Mouse (Mus musculus): Measurements from ENCODE around the gene Als2cr12. TPM values are rescaled to one million over a fixed set of nuclear protein-coding genes. Genes with fewer than 3 reads are reported as not detected.
"Not testable (repeated sequence)": the region's sequence is repeated elsewhere in the genome, so short reads cannot be mapped to it uniquely, and the experiment has no call there.

The Als2cr12 gene
- polyA plus RNA-seq, 1 experiment: not detected

- TF ChIP-seq POLR2A (IDR thresholded peaks at IDR 0.05; ENCODE audit: borderline replicate concordance, low read depth, low read length): no peak
- Histone ChIP-seq H3K4me3 (ENCODE audit: insufficient read depth, low read length) (no peak overlapping the region), H3K27ac (ENCODE audit: insufficient read depth, low read depth, low read length) (no peak overlapping the region)
Measured at GRCm38 (mm10) chr1:58668191-58668590, 27.6 kb downstream of the Als2cr12 start.

GRCm38 (mm10) chr1:58663365-58663764 is 32.4 kb downstream of the Als2cr12 start:
- H3K27ac ChIP-seq (ENCODE audit: insufficient read depth, low read depth, low read length); H3K4me3 ChIP-seq (ENCODE audit: insufficient read depth, low read length): not testable (repeated sequence)
- peaks cover 12% of the 10 kb centered on the region for H3K4me1 ChIP-seq (ENCODE audit: control insufficient read depth, insufficient read depth, low read length)

More at GRCm38 (mm10) chr1:58668191-58668590, 27.6 kb downstream of the Als2cr12 start:
- H3K4me1 ChIP-seq (ENCODE audit: control insufficient read depth, insufficient read depth, low read length): peaks cover 17% of the 10 kb centered on the region

GRCm38 (mm10) chr1:58662671-58663070 is 33.1 kb downstream of the Als2cr12 start:
- H3K4me3 ChIP-seq (ENCODE audit: insufficient read depth, low read length); H3K27ac ChIP-seq (ENCODE audit: insufficient read depth, low read depth, low read length): not testable (repeated sequence)
- peaks cover 12% of the 10 kb centered on the region for H3K4me1 ChIP-seq (ENCODE audit: control insufficient read depth, insufficient read depth, low read length)

DNA sequence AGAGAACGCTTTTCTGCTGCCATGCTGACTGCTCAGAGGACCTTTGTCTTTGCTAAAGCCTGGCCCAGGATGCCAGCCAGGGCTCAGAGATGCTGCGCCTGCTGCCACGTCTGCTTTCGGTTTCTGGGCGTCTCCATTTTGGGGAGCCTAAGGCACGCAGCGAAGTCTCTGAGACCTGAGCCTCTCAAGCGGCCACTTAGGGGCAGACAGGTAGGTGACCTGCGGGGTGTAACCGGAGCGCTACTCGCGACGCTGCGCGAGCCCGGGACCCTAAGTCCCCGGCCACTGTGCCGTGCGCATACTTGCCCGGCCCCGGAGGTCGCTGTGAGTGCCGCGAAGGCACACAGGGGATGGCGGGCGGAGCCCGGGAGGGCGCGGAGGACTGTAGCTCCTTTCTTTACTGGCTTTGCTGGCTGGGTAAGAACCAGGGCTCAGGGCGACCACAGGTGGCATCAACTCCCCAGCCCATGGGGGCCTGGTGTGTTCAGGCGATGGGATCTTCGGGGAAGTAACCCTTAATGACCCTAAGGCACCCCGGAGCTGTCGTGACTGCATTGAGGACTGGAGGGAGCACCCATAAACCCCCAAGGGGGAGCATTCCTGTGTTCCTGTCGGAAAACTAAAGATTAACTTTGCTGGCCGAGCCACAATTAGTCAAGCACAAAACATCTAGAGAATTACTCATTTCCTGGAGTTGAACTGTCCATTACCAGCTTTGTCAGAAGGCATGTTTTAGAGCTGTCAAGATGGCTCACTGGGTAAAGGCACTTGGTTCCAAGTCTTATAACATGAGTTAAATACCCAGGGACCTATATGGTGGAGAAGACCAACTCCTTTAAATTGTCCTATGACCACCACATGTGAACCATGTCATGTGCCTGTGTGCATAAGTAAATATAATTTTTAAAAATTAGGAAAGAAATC is 43.0 kb downstream of the Als2cr12 start:
- TF ChIP-seq CTCF (IDR thresholded peaks at IDR 0.05; ENCODE audit: low read depth, low read length) (no peak), POLR2A (IDR thresholded peaks at IDR 0.05; ENCODE audit: borderline replicate concordance, low read depth, low read length) (no peak)
- H3K4me1 ChIP-seq (ENCODE audit: control insufficient read depth, insufficient read depth, low read length): peaks cover 3% of the 10 kb centered on the region
- H3K27ac ChIP-seq (ENCODE audit: insufficient read depth, low read depth, low read length): peak overlapping the region; percentile 48
- H3K4me3 ChIP-seq (ENCODE audit: insufficient read depth, low read length): peak overlapping the region; percentile 69

DNA sequence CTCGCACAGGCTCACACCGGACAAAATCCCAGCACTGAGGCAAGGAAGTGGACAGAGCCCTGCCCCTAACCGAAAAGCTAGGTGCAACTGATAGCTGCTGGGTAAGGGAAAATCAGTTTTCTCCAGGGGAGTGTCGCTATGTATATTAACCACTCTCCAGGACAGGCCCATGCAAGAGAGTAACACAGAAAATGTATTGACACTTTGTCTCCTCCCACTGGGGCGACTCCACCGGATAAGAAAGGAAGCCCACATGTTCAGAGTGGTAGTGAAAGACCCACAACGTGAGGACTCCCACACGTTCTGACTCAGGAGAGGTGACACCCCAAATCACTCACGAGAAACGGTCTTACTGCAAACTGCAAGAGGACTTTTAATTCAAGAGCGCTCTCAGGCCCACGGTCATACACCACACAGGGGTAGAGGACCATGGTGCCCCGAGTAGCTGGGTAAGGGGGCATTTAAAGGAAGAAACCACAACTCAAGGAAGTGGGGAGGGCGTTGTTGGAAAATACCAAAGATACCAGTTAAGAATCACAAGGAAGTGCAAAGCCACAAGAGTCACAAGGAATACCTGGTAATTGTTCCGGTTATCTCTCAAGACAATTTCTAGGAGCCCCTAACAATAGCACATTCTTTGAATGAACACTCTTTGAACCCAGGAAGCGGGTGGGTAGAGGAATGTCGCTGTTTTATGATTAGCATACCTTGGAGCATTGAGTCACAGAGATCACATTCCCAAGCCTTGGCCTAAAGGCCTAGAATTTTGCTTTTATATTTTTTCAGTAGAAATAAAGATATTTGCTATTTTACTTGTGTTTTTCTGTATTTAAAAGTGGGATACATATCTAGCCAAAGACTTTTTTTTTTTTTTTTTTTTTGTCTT is 44.0 kb downstream of the Als2cr12 start:
- H3K4me1 ChIP-seq (ENCODE audit: control insufficient read depth, insufficient read depth, low read length): not testable (repeated sequence)
- Histone ChIP-seq H3K27ac (ENCODE audit: insufficient read depth, low read depth, low read length) (peak overlapping the region; percentile 48), H3K4me3 (ENCODE audit: insufficient read depth, low read length) (peak overlapping the region; percentile 69)

GRCm38 (mm10) chr1:58628847-58629246 is 66.9 kb downstream of the Als2cr12 start:
- not testable (repeated sequence) for H3K27ac ChIP-seq (ENCODE audit: insufficient read depth, low read depth, low read length); H3K4me3 ChIP-seq (ENCODE audit: insufficient read depth, low read length); H3K4me1 ChIP-seq (ENCODE audit: control insufficient read depth, insufficient read depth, low read length)

- TF ChIP-seq POLR2A (IDR thresholded peaks at IDR 0.05; ENCODE audit: borderline replicate concordance, low read depth, low read length) (no peak), CTCF (IDR thresholded peaks at IDR 0.05; ENCODE audit: low read depth, low read length) (no peak)
- no peak overlapping the region for H3K27ac ChIP-seq (ENCODE audit: insufficient read depth, low read depth, low read length)
- peaks cover 16% of the 10 kb centered on the region for H3K4me1 ChIP-seq (ENCODE audit: control insufficient read depth, insufficient read depth, low read length)
Measured at GRCm38 (mm10) chr1:58621996-58622748, 73.6 kb downstream of the Als2cr12 start.

GRCm38 (mm10) chr1:58621251-58621650 is 74.5 kb downstream of the Als2cr12 start:
- TF ChIP-seq POLR2A (IDR thresholded peaks at IDR 0.05; ENCODE audit: borderline replicate concordance, low read depth, low read length): no peak
- no peak for TF ChIP-seq CTCF (IDR thresholded peaks at IDR 0.05; ENCODE audit: low read depth, low read length)
- H3K27ac ChIP-seq (ENCODE audit: insufficient read depth, low read depth, low read length): no peak overlapping the region
- no peak overlapping the region for H3K4me3 ChIP-seq (ENCODE audit: insufficient read depth, low read length)
- peaks cover 22% of the 10 kb centered on the region for H3K4me1 ChIP-seq (ENCODE audit: control insufficient read depth, insufficient read depth, low read length)

More at GRCm38 (mm10) chr1:58621996-58622748, 73.6 kb downstream of the Als2cr12 start:
- no peak overlapping the region for H3K4me3 ChIP-seq (ENCODE audit: insufficient read depth, low read length)

DNA sequence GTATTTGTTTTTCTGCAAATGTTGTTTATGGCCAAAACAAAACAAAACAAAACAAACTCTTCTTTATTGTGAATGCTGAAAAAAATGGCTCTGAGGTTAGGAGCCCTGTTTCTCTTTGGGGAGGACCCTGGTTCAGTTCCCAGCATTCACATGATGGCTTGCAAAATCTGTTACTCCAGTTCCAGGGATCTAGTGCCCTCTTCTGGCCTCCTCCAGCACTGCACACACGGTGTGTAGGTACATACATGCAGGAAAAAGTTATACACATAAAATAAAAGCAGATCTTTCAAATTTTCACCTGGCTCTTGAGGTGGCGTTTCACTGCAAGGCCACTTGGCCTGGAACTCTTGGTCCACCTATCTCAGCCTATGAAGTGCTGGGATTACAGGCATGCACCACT is 77.0 kb downstream of the Als2cr12 start:
- TF ChIP-seq POLR2A (IDR thresholded peaks at IDR 0.05; ENCODE audit: borderline replicate concordance, low read depth, low read length): no peak
- TF ChIP-seq CTCF (IDR thresholded peaks at IDR 0.05; ENCODE audit: low read depth, low read length): peak; percentile 33; the same call in 1 of the 2 replicates
- Histone ChIP-seq H3K4me3 (ENCODE audit: insufficient read depth, low read length) (no peak overlapping the region), H3K4me1 (ENCODE audit: control insufficient read depth, insufficient read depth, low read length) (peaks cover 29% of the 10 kb centered on the region), H3K27ac (ENCODE audit: insufficient read depth, low read depth, low read length) (peak overlapping the region; percentile 74)

Data from bone marrow macrophage, adult 2 months (primary cell).